Mouse (Mus musculus): ENCODE measurements at regions not wholly inside any gene's neighbourhood (a gene's known extent, or its start where the extent isn't known, plus 50 kb on each side); places are given as distances from the start of the nearest gene placed in this dataset.

DNA sequence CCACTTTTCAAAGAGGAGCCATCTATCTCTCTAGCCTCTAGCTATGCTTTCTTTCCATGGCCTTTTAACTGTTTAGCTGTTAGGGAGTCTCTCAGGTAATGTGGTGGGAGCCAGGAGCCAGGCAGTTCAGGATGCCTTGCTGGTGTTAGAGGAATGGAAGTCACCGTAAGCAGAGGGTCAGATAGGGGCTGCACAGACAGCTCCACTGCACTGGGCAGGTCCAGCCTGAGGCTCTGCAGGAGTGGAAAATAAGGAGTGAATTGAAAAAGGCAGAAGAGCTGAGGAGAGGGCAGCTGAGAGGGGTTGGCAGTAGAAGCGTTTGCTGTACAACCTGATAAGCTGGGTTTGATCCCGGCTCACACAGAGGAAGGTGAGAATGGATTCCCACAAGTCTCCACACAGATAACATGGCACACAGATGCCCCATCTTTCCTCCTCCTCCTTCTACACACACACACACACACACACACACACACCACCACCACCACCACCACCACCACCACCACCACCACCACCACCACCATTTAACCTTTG lies 51.3 kb upstream of the Cpsf6 start:
- no peak for DNase-seq

DNA sequence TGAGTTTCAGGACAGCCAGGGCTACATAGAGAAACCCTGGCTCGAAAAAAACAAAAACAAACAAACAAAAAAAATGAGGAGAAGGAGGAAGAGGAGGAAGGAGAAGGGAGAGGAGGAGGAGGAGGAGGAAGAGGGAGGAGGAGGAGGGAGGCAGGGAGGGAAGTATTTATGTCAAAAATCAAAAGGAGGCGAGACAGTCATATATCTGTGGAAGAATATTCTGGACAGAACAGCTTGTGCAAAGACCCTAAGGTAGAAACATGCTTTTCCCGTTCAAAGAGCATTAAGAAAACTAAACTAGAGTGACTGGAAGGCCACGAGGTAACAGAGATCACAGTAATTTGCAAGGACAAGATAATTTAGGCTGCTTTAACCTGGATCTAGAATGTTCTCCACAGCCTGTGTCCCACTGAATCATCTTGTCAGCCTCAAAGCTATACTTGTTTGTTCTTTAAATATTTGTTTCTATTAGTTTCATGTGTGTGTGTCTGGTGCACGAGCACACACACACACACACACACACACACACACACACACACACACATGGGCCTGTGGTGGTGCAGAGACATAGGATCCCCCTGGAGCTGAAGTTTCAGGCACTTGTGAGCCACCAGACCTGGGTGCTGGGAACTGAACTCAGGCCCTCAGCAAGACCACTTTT lies 50.5 kb upstream of the Cpsf6 start:
- no peak for DNase-seq

DNA sequence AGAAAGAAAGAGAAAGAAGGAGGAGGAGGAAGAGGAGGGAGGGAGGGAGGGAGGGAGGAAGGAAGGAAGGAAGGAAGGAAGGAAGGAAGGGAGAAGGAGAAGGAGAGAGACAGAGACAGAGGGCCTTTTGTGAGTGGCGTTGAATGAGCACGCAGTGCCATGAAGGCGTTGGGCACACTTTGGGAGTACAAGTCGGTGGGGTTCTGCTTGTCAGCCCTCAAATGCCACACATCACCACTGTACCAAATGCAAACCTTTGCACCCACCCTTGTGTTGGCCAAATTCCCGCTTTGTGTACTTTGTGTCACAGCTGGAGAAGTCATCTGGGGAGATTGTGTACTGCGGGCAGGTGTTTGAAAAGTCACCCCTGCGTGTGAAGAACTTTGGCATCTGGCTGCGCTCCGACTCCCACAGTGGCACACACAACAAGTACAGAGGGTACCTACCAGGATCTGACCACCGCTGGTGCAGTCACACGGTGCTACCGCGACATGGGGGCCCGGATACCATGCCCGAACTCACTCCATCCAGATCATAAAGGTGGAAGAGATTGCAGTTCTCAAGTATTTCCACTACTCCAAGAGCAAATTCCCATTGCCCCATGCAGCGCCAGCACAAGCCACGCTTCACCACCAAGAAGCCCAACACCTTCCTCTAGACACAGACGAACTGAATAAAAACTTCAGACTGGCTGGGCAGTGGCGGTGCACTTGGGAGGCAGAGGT lies 49.8 kb upstream of the Cpsf6 start:
- DNase-seq, result peak in 1 of 2 experiments; percentile 57

Data from kidney, postnatal 36 days (tissue).